Mouse (Mus musculus) kidney, postnatal 4 days (tissue): Measurements from ENCODE around the gene Mns1.
"Not testable (repeated sequence)": the region's sequence is repeated elsewhere in the genome, so short reads cannot be mapped to it uniquely, and the experiment has no call there.

ENCODE experiments used
- DNase-seq, 2 experiments: peaks; one replicate each; pipeline ENCODE4 v3.0.0; 2021; ENCODE audit warnings: mixed read lengths in 2 of 2

The Mns1 gene

DNA sequence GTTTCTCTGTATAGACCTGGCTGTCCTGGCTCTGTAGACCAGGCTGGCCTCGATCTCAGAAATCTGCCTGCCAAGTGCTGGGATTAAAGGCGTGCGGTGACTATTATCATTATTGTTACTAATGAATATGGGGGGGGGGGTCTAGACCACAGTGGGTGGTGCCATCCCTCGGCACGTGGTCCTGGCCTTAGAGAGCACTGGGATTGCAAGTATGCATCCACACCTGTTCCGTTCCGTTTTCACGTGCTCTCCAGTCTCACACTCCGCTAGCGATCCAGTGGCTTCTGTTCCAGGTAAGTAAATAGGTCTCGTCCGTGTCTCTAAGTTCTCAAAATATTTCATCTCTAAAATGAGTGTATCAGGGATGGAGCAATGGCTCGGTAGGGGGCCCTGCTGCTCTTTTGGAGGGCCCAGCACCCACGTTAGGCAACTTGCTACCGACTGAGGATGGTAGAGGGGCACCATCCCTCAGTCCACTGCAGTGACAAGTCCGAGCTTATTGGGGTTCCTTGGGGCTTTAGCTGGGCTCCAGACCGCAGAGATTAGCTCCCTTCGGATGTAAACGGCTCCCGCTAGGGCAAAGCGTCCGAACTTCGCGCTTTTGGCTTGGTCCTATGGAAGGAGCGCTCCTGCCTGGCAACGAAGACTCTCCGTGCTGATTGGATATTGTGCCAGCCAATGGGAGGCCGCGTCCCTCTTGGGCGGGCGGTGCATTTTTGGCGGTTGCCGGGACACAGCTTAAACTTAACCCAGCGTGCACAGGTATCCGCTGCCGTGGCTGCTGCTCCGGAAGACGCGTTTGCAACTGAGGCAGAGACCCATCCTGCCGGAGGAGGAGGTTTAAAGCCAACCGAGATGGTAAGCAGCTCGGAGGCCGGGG is at the start of gene Mns1:
Gene Mns1, plus strand, starts transcription at position 190 of the 880 bp plus-strand sequence.
- DNase-seq, result peak; percentile 94 to 96

DNA sequence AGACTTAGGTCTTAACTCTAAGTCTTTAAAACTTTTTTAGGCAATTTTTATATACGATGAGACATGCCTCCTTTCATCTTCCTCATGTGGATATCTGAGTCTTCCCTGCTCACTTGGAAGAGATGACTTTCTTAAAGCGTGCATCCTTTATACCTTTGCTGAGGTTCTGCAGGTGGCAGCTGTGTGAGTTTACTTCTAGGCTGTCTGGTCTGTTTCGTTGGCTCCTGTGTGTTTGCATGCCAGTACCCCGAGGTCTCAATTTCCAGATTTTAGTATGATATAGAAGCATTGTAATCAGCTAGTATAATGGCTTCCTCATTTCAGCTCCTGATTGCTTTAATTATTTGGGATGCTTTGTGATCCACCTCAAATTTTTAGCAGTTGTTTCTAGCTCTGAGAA is 48.9 kb upstream of the Mns1 start:
- no peak for DNase-seq

DNA sequence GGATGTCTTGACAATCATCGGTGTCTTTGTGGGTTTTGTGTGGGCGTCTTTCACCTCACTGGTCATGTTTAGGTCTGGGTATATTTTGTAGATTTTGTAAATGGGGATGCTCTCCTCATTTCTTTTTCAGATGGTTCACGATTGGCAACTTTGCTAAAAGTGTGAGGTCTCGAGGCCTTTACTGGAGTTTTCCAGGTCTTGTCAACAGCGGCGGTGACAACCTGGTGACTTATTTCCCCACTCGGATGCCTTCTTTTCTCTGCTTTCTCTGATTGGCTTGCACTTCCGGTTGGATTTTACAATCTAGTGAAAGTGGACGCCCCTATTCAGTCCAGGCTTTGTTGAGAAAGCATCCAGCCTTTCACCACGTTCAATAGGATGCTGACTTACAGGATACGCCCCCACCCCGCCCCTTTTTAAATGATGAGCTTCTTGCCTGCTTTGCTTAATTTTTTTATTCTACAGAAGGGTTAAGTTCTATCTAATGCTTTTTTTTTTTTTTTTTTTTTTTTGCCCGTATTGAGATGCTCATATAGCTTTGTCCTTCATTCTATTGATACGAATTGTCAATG is 48.3 kb upstream of the Mns1 start:
- DNase-seq, result no peak

DNA sequence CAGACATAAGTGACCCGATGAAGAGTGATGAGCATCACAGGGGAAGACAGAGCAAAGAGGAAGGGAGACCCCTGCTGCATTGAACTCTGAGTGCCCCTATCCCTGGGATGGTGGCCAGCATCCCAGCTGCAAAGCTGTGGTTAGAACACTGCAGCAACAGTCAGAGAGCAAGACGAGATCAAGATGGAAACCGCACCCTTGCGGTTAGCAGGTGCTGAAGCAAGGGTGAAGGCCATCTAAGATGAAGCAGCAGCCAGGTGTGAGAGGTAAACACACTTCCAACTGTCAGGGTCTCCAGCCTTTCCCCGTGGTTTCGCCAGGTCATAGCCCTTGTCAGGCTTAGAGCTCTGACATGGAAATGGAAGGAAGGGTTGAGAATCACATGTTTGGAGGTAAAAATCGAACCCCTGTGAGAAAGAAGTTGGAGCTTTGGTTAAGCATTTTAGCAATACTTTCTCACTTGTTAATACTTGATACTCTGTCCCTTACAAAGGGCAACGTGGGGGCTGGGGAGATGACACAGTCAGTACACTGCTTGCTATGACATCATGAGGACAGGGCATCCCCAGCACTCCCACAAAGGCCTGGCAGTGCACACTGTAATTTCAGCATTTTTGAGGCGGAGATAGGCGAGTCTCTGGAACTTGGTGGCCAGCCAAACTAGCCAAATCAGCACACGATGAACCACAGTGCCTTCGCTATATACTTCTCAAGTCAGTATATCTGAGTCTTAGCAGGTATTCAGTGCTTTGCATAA is 47.3 kb upstream of the Mns1 start:
- DNase-seq, result no peak

DNA sequence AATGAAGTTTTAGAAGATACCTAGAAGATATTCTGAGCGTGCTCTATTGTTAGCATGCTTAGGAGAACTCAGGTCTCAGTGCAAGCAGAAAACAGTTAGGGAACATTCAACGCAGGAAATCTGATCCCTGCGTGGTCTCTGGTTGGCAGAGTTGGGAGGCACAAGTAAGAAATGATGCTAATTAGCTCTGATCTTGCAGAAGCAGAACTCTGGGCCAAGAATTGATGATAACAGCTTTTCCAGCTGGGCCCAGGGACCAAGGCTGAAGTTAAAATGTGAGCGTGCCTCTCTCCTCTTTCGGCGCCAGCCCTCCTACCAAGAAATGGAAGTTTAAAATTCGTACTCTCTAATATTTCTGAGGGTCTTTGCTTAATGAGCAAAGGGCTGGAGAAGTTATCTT is 45.1 kb upstream of the Mns1 start:
- DNase-seq, result no peak

DNA sequence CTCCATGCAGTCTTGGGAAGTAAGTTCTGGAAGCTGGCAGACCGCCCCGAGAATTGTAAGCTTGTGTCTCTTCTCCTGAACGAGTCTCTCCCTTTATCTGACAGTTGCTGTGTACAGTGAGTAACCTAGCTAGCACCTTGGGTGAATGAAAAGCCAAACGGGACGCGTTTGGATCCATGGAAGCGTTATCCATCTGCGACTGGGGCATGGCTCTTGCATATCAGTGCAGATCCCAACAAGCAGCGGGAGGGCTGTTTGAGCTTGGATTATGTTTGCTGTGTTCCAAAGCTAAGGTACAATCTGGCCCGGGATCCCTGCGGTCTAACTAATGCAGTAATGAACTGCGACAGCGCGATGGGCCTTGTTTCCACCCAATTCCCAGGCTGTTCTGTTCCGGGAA is 44.6 kb upstream of the Mns1 start:
- DNase-seq, result no peak

DNA sequence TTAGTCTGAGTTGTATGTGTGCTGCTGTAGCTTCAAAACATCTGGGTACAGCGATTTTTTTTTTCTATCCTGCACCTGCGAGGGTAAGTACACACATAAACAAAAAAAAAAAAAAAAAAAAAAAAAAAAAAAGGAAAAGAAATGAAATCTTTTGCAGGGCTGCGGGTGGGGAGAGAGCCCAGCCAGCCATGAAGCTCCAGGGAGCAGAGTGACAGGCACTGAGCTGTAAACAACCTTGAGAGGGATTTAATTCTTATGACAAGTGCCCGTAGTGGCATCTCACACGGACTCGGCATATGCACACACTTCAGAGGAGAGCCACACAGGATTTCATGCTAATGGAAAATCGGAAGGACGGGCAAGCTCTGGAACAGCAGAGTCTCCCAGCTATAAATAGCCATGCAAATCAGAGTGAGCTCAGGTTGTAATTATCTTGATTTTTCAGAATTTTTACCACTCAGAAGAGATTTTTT is 43.9 kb upstream of the Mns1 start:
- DNase-seq, result no peak

DNA sequence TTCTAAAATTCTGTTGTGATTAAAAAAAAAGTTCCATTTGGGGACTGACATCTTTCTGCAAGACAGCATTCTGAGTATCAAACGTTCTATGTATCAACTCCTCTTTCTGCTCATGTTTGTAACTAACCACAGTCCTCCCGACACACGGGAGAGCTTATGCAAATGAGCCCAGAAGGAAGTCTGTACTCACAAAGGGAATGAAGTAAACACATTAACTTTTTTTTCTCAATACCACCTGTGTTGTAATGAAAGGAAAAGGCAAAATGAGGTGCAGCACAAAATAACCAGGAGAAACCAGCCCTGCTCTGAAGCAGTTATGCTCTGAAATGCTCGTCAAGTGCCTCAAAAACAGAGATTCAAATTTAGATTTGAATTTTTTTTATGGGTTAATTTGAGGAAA is 37.7 kb upstream of the Mns1 start:
- DNase-seq, result no peak

DNA sequence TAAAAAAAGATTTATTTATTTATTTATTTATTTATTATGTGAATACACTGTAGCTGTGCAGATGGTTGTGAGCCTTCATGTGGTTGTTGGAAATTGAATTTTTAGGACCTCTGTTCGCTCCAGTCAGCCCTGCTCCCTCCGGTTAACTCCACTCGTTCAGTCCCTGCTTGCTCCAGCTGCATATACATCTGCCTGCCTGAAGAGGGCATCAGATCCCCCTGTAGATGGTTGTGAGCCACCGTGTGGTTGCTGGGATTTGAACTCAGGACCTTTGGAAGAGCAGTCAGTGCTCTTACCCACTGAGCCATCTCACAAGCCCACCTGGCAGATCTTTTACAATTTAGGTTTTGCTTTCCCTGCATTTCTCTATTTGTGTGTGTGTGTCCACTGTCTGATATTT is 36.0 kb upstream of the Mns1 start:
- DNase-seq, result not testable (repeated sequence)

DNA sequence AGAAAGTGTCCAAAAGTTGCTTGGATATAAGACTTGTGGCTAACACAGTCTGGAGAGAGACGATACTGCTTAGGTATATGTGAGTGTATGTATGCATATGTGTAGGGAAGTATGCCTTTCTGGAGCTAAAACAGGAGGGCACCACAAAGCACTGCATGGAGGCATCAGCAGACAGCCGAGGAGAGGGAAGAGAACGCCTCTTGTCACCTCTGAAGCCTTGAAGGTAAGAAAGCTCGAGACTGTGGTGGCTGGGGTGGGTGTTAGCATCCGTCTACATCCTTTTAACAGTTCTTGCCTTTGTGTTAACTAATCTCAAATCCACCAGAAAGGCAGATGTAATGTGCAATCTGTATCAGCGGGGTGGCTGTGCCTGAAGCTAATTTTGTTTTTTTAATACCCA is 34.4 kb upstream of the Mns1 start:
- no peak for DNase-seq

DNA sequence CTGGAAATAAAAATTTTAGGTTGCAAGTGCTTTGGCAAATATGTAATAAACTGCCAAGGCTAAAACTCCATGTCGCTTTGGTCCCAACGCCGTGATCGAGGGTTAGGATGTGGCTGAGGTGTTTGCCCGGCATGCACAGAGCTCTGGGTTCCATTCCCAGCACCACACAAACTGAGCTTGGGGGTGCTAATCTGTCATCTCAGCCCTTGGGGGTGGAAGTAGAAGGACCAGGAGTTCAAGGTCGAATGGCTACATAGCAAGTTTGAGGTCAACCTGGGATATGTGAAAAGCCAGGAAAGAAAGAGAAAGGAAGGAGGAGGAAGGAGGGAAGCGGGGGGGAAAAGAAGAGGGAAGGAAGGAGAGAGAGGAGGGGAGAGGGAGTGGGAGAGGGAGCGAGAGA is 33.4 kb upstream of the Mns1 start:
- DNase-seq, result no peak

DNA sequence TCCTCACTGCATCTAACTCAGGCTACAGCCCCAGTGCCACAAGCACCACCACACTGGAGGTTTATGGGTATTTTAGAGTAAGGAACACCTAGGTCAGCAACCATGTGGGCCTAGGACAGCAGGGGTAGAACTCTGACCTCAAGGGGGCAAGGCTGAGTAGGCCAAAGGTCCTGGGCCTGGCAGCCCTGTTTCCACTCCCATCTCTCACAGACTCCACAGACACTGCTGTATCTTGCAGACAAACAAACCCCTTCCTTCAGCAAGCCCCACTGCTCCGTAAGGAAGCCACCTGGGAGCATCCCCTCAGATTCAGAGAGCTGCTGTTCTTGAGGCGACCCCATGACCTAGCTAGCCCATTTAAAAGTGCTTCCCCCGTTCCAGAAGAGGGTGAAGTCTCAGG is 32.9 kb upstream of the Mns1 start:
- DNase-seq, result no peak

DNA sequence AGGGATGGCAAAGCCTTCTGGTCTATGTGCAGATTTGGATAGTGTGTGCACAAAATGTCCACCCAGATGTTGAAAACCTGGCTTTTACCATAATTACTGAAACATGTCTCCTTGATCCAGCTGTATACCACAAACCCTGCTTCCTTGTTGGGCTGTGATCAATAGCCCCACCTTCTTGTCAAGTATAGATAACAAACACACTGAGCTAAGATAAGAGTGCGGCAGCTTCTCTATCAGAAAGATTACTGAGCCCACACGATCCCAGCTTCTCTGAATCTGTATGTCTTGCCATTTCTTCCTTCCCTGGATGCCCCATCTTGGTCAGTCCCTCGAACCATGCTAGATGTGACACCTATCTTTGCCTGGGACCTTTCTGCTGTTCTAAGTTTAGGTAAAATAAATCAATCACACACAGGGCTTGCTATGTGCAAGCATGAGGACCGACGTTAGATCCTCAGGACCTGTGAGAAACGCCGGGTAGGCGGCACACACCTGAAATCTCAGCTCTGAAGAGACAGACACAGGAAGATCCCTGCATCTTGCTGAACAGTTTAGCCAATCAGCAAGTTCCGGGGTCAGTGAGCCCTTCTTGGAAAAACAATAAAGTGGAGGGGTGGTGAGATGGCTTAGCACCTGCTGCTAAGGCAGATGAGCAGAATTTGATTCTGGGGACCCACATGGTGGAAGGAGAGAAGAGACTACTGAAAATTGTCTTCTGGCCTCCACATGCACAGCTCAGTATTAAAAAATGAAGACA is 31.8 kb upstream of the Mns1 start:
- DNase-seq, result no peak

DNA sequence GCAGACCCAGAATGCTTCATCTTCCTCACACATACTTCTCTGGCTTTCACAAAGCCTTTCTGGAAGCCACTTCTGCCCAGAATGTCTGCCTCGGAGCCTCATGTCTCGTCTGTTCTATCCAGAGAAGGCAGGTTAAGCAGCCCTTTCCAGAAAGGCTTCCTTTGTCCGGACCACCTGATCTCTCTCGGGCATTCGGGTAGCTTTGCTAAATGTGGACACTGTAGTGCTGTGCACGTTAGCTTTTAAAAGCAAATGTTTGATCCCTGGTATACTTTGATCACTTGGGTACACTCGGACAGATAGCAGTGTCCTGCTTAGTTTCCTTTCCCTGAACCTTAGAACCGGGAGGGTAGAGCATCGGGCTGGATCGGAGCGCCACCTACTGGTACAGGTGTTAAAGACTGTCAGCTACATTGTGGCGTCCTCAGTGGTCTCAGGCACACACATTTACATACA is 29.7 kb upstream of the Mns1 start:
- DNase-seq, result peak; percentile 90

DNA sequence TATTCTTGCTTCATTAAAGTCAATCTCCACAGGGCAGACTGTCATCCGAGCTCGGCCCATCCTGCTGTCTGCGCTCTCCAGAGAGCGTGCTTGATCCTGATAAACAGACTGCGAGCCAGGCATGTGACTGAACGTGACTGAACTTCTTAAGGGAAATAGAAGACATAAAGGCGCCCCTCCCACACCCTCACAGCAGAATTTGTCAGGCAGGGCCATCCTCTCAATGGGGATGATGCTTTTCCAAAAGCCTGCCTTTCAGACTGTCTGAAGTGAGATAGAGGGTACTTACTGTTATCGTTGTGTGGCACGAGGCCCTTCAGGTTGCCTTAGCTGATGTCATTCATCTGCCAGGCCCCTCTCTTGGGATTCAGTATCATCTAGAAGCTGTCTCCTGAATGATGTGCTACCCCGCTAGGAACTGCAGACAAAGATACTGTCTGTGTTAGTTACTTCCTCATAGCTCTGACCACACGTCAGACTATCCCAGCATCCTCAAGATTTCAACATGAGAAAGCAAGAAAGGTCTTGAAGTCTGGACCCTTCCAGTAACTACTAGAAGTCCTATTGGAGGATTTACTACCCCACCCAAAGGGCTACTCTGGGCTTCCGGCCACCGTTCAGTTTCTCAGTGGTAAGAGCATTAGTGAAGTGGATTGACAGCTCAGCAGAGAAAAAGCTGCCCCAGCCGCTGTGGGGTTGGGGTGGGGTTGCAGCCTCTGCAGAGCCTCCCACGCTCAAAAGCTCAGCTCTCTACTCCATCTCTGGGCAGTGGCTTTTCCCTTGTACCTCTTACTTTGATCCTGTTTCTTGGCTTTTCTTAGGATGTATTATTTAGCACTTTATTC is 28.2 kb upstream of the Mns1 start:
- DNase-seq, result no peak

DNA sequence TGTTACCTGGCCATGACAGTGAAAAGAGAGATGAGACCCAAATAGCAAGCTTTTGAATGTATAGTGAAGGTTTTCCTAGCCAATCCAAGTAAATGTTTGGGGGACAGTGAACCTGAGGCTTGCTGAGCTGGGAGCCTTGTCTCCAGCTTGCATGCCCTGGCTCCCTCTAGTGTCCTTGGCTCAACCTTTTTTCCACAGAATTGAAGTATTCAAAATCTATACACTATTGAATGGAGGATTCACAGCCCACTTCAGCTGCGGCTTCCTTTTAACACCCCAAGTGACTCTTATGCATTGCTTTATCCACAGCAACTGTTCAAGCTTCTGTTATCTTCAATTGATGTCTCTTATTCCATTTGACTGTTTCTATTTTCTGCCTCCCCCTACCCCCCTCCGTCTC is 26.1 kb upstream of the Mns1 start:
- DNase-seq, result no peak

DNA sequence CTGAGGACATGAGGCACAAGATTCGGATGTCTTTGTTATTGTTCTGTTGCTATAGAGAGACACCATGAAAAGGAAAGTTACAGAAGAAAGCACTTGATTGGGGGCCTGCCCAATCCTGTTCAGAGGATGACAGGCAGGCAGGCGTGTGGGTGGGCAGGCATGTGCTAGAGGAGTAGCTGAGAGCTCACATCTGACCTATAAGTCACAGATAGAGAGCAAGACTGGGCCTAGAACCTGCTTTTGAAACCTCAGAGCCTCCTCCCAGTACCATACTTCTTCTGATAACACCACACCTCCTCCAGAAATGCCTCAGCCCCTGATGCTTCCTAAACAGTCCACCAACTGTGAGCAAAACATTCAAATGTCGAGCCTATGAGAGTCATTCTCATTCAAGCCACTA is 19.4 kb upstream of the Mns1 start:
- no peak for DNase-seq

DNA sequence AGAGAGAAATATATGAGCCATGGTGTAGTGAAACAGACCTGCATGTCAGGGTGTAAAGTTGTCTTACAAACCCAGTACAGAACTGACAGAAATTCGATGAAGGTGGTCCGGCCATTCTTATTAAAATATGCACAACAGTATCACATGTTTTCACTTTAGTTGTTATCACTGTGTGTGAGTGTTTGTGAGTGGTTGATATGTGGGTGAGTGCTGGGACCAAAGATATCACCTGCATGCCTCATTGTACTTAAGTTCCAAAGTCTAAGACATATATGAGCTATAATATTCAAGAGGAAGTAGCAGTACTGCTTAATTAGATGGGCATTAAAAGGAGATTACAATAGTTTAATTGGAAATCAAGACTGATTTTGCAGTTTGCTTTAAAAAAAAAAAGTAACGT is 17.3 kb upstream of the Mns1 start:
- DNase-seq, result no peak

DNA sequence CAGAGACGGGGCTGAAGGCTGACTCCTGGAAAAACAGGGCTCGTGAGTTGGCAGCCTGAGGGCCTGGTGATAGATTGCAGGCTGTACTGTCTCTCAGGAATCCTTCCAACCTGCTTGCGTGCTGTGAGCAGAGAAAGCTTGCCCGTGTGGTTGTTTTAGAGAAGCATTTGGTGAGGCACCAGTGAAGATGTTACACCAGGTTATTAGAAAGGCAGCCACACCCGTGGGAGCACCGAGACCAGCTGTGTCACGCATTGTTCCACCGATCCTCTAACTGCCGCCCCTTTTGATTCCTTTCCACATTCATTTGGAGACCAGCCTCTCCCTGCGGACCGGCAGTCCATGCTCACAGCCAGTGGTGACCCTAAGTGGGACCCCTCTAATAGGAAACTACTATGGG is 15.5 kb upstream of the Mns1 start:
- no peak for DNase-seq

DNA sequence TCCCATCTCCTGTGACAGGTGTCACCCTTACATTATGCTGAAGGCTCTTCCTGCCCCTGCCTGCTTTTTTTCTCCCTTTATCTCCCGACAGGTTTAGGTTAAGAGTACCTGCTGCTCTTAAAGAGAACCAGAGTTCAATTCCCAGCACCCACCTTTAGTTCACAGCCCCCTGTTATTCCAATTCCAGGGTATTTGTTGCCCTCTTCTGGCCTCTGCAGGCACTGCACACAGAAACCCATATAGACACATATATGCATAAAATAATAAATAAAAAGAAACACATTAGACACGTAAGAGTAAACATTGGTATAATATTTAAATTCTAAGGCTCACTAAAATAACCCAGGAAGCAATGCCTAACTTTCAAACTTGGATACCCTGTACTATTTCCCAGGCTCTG is 15.1 kb upstream of the Mns1 start:
- no peak for DNase-seq

DNA sequence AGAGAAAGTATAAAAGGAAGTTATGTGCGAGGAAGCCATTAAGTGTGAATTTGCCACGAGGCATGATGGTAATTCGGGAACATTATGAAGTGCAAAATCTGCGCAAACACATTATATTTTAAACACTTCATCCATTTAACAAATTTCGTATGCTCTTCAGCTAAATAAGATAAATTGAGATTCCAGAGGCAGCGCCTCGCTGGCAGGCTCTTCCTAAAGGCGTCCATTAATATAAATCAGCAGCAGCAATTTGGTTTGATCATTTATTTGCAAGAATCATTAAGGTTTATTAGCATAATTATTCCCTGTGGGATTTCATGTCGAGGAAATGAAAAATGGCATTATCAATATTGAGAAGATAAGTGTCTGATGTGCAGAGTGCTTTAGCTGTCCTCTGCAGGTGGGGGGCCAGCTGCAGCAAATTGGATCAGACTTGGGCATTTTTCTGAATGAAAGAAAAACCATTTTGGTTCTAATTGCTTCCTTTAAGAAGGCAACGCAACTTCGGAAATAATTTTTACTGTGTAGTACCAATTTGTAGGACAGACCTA is 12.4 kb upstream of the Mns1 start:
- DNase-seq, result no peak

DNA sequence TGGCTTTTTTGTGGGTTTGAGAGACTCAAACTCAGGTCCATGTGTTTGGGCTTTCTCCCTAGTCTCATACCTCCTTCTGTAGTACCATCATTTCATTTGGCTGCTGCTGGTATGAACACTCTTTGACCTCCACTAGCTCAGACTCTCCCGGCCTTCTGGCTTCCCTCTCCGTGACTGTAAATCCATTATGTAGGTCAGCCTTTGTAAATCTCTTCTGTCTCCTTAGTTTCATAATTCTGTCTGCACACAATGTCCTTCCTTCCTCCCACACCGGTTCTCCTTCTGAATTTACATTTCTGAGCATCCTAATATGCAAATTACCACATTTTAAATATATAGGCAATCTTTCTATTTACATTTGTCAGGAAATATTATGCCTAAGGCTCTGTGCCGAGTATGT is 9.9 kb upstream of the Mns1 start:
- DNase-seq, result no peak
